Comparison of ENCODE assay signal across 1 mouse cellular context in the genomic region with DNA sequence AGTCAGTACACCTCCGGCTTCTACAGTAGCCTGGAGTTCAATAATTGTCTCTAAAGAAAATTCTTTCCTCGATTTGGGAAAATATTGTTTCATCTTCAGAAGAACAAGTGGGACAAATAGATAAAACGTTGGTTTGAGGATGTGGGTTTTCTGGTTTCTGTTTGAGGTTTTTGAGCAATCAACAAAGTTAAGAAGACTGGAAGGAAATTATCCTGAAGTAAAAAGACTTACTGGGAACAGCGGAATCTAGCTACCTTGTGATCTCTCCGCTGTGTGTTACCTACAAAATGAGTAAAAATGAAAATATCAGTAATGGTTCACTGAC.
TF ChIP-seq lines count a peak whose summit lies in the region.

No protein-coding gene starts in this region.

TF ChIP-seq in MEL, 35 proteins besides CTCF, POLR2A, EP300 and RAD21 (continued from another document):
- TF ChIP-seq SMC3 (IDR thresholded peaks at IDR 0.05; ENCODE audit: low read depth, low read length) (no peak), BHLHE40 (IDR thresholded peaks at IDR 0.05; ENCODE audit: borderline replicate concordance, low read depth, low read length) (0 out of 2 replicates have a peak, but pooled peaks have one; percentile 41), ELF1 (IDR thresholded peaks at IDR 0.05; ENCODE audit: low read depth, low read length) (no peak), TBP (IDR thresholded peaks at IDR 0.05; ENCODE audit: low read depth, low read length) (no peak), KAT2A (conservative IDR thresholded peaks at IDR 0.05; ENCODE audit: low read depth, low read length) (no peak), JUND (IDR thresholded peaks at IDR 0.05; ENCODE audit: low read depth, low read length) (no peak), POLR2AphosphoS5 (IDR thresholded peaks at IDR 0.05; ENCODE audit: borderline replicate concordance, low read depth, low read length) (no peak), MAFK (IDR thresholded peaks at IDR 0.05; ENCODE audit: borderline replicate concordance, low read depth, low read length) (no peak), GABPA (IDR thresholded peaks at IDR 0.05; ENCODE audit: low read depth, low read length) (no peak), GATA1 (IDR thresholded peaks at IDR 0.05; ENCODE audit: low read depth, low read length) (peak; percentile 59), E2F4 (IDR thresholded peaks at IDR 0.05; ENCODE audit: borderline replicate concordance, low read depth, low read length) (no peak), MEF2A (IDR thresholded peaks at IDR 0.05; ENCODE audit: extremely low read depth, insufficient replicate concordance, low read depth, low read length, poor library complexity, severe bottlenecking) (no peak), MAZ (IDR thresholded peaks at IDR 0.05; ENCODE audit: low read depth, low read length) (no peak)
